Mouse (Mus musculus) limb, embryonic 13.5 days (tissue): ENCODE measurements at regions not wholly inside any gene's neighbourhood (a gene's known extent, or its start where the extent isn't known, plus 50 kb on each side); places are given as distances from the start of the nearest gene placed in this dataset.

Source experiments
- ATAC-seq: fragments of 200-750 bp; cut with Nextera tagmentation; 2 replicates; pipeline ENCODE4 v1.8.0; 2017; ENCODE audit warnings: low read depth, moderate number of reproducible peaks, moderate TSS enrichment; ENCODE audit not compliant: low FRiP score
- H3K27ac ChIP-seq: fragments of 300-500 bp; sonication (generic); 2 replicates; pipeline ENCODE4 v1.5.1; 2015; ENCODE audit warnings: inconsistent platforms, mild to moderate bottlenecking, moderate library complexity
- H3K27me3 ChIP-seq: fragments of 300-500 bp; sonication (generic); 2 replicates; pipeline ENCODE4 v1.6.1; 2015; ENCODE audit warnings: mild to moderate bottlenecking, inconsistent platforms
- H3K36me3 ChIP-seq: fragments of 300-500 bp; sonication (generic); 2 replicates; pipeline ENCODE4 v1.6.1; 2015; ENCODE audit warnings: inconsistent platforms, mild to moderate bottlenecking, moderate library complexity
- H3K4me1 ChIP-seq: fragments of 300-500 bp; sonication (generic); 2 replicates; pipeline ENCODE4 v1.6.1; 2015; ENCODE audit warnings: inconsistent platforms
- H3K4me2 ChIP-seq: fragments of 300-500 bp; sonication (generic); replicated peaks from 2 replicates; pipeline ENCODE4 v1.6.1; 2015; ENCODE audit warnings: inconsistent platforms, mild to moderate bottlenecking, moderate library complexity
- H3K4me3 ChIP-seq: fragments of 300-500 bp; sonication (generic); 2 replicates; pipeline ENCODE4 v1.5.1; 2015; ENCODE audit warnings: moderate library complexity, mild to moderate bottlenecking, inconsistent platforms
- H3K9ac ChIP-seq: fragments of 300-500 bp; sonication (generic); 2 replicates; pipeline ENCODE4 v1.6.1; 2015; ENCODE audit warnings: mild to moderate bottlenecking, inconsistent platforms
- H3K9me3 ChIP-seq: fragments of 300-500 bp; sonication (generic); 2 replicates; pipeline ENCODE4 v1.6.1; 2016; ENCODE audit warnings: inconsistent platforms
- WGBS: fragments of 180-500 bp; shearing (Covaris S2); methylation state at CpG from one replicate; pipeline ENCODE4 v1.1.7; 2015; 5-methylcytosine and 5-hydroxymethylcytosine counted together

- Histone ChIP-seq H3K36me3 (no peaks in the 10 kb centered on the region), H3K27me3 (no peaks in the 10 kb centered on the region), H3K9me3 (no peaks in the 10 kb centered on the region), H3K4me1 (no peaks in the 10 kb centered on the region), H3K27ac (no peak overlapping the region), H3K4me2 (no peak overlapping the region), H3K9ac (no peak overlapping the region), H3K4me3 (no peak overlapping the region)
- 59% methylated on average over 1 of the region's 1 CpGs for WGBS
- no peak for ATAC-seq
Measured at GRCm38 (mm10) chr6:11647651-11648050, 259.6 kb downstream of the Ndufa4 start.

- H3K4me1 ChIP-seq, result no peaks in the 10 kb centered on the region
- no peak overlapping the region for H3K4me2 ChIP-seq
- no peak overlapping the region for H3K9ac ChIP-seq
- no peaks in the 10 kb centered on the region for H3K9me3 ChIP-seq
- no peaks in the 10 kb centered on the region for H3K27me3 ChIP-seq
- H3K4me3 ChIP-seq, result no peak overlapping the region
- WGBS, result 65% methylated on average over 4 of the region's 4 CpGs
- no peak overlapping the region for H3K27ac ChIP-seq
- no peak for ATAC-seq
- H3K36me3 ChIP-seq, result no peaks in the 10 kb centered on the region
Measured at GRCm38 (mm10) chr6:11613331-11613730, 294.0 kb downstream of the Ndufa4 start.

- H3K4me1 ChIP-seq, result no peaks in the 10 kb centered on the region
- no peaks in the 10 kb centered on the region for H3K27me3 ChIP-seq
- H3K36me3 ChIP-seq, result no peaks in the 10 kb centered on the region
- ATAC-seq, result no peak
- no peak overlapping the region for H3K4me3 ChIP-seq
- no peak overlapping the region for H3K9ac ChIP-seq
- H3K4me2 ChIP-seq, result no peak overlapping the region
- no peaks in the 10 kb centered on the region for H3K9me3 ChIP-seq
- no peak overlapping the region for H3K27ac ChIP-seq
Measured at GRCm38 (mm10) chr6:11608214-11608613, 299.1 kb downstream of the Ndufa4 start.

- WGBS, result 63% methylated on average over 2 of the region's 2 CpGs
- Histone ChIP-seq H3K27ac (no peak overlapping the region), H3K36me3 (no peaks in the 10 kb centered on the region), H3K4me1 (no peaks in the 10 kb centered on the region), H3K9ac (no peak overlapping the region), H3K4me3 (no peak overlapping the region), H3K4me2 (no peak overlapping the region), H3K9me3 (no peaks in the 10 kb centered on the region), H3K27me3 (no peaks in the 10 kb centered on the region)
- ATAC-seq, result no peak
Measured at GRCm38 (mm10) chr6:11607696-11608095, 299.6 kb downstream of the Ndufa4 start.

DNA sequence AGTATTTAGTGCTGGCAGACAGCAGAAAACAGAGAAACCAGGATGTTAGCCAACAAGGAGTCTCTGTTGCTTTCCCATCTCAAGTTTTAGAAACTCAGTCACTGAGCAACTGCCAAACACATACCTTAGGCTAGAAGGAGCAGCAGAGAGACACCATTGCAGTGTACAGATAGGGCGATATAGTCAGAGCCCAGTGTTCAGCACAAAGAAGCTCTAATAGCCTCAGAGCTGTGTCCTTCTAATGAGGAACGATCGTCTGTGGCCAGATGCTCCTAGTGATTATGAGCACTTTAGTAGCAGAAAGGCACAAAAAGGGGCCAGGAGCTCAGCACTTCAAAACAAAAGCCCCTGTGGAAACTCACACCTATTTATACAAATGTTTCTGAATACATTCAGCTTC is 301.2 kb downstream of the Ndufa4 start:
- no peaks in the 10 kb centered on the region for H3K9me3 ChIP-seq
- H3K27me3 ChIP-seq, result no peaks in the 10 kb centered on the region
- no peaks in the 10 kb centered on the region for H3K4me1 ChIP-seq
- no peak for ATAC-seq
- H3K36me3 ChIP-seq, result no peaks in the 10 kb centered on the region
- H3K4me2 ChIP-seq, result no peak overlapping the region
- 52% methylated on average over 3 of the region's 3 CpGs for WGBS
- no peak overlapping the region for H3K27ac ChIP-seq
- H3K4me3 ChIP-seq, result no peak overlapping the region
- no peak overlapping the region for H3K9ac ChIP-seq

DNA sequence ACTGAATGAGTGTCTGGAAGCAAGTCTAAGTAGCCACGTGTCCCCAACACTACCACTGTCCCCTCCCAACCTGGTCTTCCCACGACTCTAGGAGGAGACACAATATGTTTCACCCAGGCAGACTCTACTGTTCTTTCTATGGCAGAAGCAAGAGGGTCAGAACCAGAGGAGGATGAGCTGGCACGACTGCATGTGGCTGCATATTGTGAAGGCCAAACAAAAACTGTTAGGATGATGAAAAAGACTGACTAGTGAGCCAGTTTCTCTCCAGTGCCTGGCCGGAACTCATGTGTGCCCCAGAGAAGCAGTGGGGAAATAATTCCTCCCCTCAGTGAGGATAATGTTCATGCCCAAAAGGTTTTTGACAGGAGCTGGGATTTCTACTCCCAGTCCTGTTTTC is 301.8 kb downstream of the Ndufa4 start:
- WGBS, result 68% methylated on average over 4 of the region's 4 CpGs
- no peaks in the 10 kb centered on the region for H3K27me3 ChIP-seq
- H3K27ac ChIP-seq, result no peak overlapping the region

GRCm38 (mm10) chr6:11594936-11595335 is 312.4 kb downstream of the Ndufa4 start:
- no peak for ATAC-seq
- WGBS, result 15% methylated on average over 2 of the region's 2 CpGs
- Histone ChIP-seq H3K36me3 (no peaks in the 10 kb centered on the region), H3K4me2 (no peak overlapping the region), H3K9ac (no peak overlapping the region), H3K27me3 (no peaks in the 10 kb centered on the region), H3K9me3 (no peaks in the 10 kb centered on the region), H3K4me1 (peaks cover 13% of the 10 kb centered on the region), H3K4me3 (no peak overlapping the region), H3K27ac (no peak overlapping the region)

More for the DNA sequence above, 301.8 kb downstream of the Ndufa4 start:
- Histone ChIP-seq H3K4me2 (no peak overlapping the region), H3K9me3 (no peaks in the 10 kb centered on the region), H3K36me3 (no peaks in the 10 kb centered on the region), H3K4me1 (no peaks in the 10 kb centered on the region), H3K9ac (no peak overlapping the region), H3K4me3 (no peak overlapping the region)
- no peak for ATAC-seq

DNA sequence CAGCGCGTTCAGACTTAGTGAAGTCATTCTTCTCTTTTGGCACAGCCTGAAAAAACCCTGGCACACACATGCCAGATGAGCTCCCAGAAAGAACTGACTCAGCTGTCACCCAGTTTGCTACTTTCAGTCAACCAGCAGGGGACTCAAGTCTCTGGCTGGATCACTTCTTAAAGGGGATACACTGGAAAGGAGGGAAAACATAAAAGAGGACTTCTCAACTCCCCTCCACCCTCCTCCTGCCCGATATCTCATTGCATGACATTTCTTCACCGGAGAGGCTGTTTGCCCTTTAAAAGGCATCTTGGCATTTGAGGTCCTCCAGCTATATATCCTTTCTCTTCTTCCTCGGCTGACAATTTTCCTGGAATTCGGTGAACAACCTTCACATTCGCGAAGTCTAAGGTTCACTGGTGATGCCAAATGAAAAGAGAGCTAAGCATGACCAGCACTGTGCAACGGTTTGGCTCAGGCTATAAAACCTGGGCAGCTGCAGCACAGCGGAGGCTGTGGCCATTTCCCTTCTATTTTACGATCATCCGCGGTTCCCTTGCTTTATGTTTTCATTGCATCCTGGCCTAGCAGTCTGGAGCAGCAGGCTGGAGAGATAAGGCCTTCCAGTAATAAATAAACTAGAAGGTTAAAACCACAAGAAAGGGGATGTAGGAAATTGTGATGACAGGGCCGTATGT is 313.6 kb downstream of the Ndufa4 start:
- H3K4me2 ChIP-seq, result peak overlapping the region; percentile 55
- no peaks in the 10 kb centered on the region for H3K27me3 ChIP-seq
- H3K4me3 ChIP-seq, result peak overlapping the region; percentile 22; the same call in 1 of the 2 replicates
- peak; percentile 80 for ATAC-seq
- H3K4me1 ChIP-seq, result peaks cover 13% of the 10 kb centered on the region
- H3K36me3 ChIP-seq, result no peaks in the 10 kb centered on the region
- H3K27ac ChIP-seq, result no peak overlapping the region; the same call in 1 of the 2 replicates
- H3K9ac ChIP-seq, result no peak overlapping the region
- WGBS, result 15% methylated on average over 14 of the region's 14 CpGs
- no peaks in the 10 kb centered on the region for H3K9me3 ChIP-seq

GRCm38 (mm10) chr6:11576091-11576490 is 331.2 kb downstream of the Ndufa4 start:
- Histone ChIP-seq H3K9ac (no peak overlapping the region), H3K27me3 (no peaks in the 10 kb centered on the region), H3K4me1 (no peaks in the 10 kb centered on the region), H3K4me3 (no peak overlapping the region), H3K27ac (no peak overlapping the region), H3K9me3 (no peaks in the 10 kb centered on the region), H3K36me3 (no peaks in the 10 kb centered on the region), H3K4me2 (no peak overlapping the region)
- ATAC-seq, result no peak
- 92% methylated on average over 5 of the region's 5 CpGs for WGBS

DNA sequence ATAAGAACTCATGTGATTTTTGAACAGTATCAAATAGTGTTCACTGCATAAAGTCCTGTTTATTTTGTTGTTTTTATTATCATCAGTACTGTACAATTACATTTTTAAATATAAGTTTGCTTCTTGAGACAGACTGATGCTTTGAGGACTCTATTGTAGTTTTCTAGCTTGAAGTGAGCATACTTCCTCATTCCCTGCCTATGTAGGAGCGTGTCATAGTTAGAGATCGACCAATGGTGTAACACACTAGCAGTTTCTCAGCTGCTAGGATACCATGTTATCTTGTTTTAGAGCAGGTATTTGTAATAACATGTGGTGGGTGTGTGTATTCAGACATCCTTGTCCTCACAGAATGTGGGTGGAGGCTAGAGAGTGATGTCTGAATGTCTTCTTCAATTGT is 342.1 kb downstream of the Ndufa4 start:
- no peaks in the 10 kb centered on the region for H3K27me3 ChIP-seq
- no peak overlapping the region for H3K9ac ChIP-seq
- H3K4me1 ChIP-seq, result no peaks in the 10 kb centered on the region
- no peaks in the 10 kb centered on the region for H3K9me3 ChIP-seq
- no peak overlapping the region for H3K27ac ChIP-seq
- H3K4me3 ChIP-seq, result no peak overlapping the region
- 89% methylated on average over 2 of the region's 2 CpGs for WGBS
- no peak overlapping the region for H3K4me2 ChIP-seq
- ATAC-seq, result no peak
- H3K36me3 ChIP-seq, result no peaks in the 10 kb centered on the region

DNA sequence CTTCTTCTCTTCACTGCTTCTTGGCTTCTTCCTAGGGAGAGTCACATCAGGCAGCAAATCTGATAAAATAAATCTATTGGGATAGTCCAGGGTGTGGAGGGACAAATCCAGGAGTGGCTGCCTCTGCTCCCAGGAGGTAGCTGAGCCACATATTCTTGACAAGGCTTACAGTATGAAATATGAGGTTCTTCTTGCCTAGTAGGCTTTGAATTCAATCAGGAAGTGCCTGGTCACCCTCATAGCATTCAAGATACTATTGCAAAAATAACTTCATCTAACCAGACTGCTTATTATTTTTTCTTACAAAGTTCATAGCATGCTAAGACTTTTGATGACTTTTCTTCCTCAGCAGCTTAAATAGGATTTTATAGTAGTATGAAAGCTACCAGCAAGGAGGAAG is 356.8 kb downstream of the Ndufa4 start:
- Histone ChIP-seq H3K9me3 (no peaks in the 10 kb centered on the region), H3K36me3 (no peaks in the 10 kb centered on the region), H3K4me1 (no peaks in the 10 kb centered on the region), H3K27ac (no peak overlapping the region), H3K4me2 (no peak overlapping the region), H3K27me3 (no peaks in the 10 kb centered on the region), H3K4me3 (no peak overlapping the region), H3K9ac (no peak overlapping the region)
- no peak for ATAC-seq

GRCm38 (mm10) chr6:11547318-11547717 is 360.0 kb downstream of the Ndufa4 start:
- Histone ChIP-seq H3K27ac (no peak overlapping the region), H3K4me3 (no peak overlapping the region), H3K9me3 (no peaks in the 10 kb centered on the region), H3K4me2 (no peak overlapping the region), H3K4me1 (no peaks in the 10 kb centered on the region), H3K9ac (no peak overlapping the region), H3K36me3 (no peaks in the 10 kb centered on the region), H3K27me3 (no peaks in the 10 kb centered on the region)
- no peak for ATAC-seq
